Mouse (Mus musculus): ENCODE measurements around the gene Calml4.
"Not testable (repeated sequence)": the region's sequence is repeated elsewhere in the genome, so short reads cannot be mapped to it uniquely, and the experiment has no call there.

The Calml4 gene

DNA sequence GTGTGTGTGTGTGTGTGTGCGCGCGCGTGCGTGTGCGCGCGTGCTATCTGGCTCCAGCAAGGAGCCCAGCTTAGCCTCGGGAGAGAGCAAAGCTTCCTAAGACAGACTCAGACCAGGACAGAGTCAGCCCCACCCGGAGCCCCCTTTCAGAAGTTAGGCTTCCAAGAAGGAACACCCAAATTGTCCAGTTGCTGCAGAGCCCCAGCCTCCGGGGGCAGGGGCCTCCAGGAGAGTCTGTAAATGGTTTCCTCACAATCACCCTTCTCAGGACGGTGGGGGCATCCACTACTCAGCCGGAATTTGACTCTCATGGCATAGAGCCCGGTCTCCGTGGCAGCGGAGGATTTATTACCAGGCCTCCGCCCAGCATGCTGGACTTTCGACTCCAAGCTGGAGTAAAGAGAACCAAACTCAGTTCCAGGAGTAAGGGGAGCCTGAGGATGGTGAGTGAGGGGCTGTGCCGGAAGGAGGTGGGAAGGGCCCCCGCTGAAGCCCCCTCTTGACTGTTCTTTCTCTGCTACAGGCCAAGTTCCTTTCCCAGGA, at the start of gene Calml4:
Gene Calml4, plus strand, starts transcription at position 362 of the 543 bp plus-strand sequence.
- DNase-seq, result peak; percentile 97

GRCm38 (mm10) chr9:62810095-62810494, 47.8 kb upstream of the Calml4 start:
- DNase-seq, result no peak

DNA sequence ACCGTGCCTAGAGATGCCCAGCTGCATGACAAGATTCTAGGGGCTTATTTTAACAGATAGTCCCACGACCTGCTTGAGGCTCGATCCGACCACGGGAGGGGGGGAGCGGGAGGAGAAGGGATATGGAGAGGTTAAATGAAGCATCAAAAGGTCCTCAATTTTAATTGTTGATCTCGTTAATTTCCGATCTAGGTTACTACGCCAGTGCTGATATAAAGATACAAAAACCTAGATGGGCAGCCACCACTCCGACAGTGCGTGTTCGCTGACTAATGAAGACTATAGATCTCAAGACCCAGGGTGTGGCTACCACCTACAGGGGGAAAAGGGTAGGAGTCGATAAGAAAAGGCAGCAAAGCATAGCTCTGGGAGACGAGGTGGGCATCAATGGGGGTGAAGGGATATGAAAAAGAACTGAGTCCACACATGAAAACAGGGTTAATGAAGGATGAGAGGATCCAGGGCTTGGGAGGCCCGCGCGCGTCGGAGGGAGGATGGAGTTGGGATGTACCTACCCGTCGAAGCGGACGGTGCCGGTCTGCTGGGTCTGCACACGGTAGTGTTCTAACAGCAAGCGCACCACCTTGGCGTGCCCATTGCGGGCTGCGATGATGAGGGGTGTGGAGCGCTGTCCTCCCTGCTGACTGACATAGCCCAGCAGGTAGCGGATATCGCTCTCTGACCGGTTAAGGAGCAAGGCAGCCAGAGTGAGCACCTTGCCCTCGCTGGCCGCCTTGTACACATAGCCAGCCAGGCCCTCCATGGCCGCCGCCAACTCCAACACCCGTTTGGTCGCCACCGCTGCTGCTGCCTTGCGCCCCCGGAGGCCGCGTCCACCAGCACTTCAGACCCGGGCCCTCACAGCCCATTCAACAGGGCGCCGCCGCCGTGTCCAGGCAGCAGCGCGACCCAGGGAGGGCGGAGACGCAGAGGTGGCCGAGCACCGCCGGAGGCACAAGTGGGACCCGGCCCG, 47.1 kb upstream of the Calml4 start:
- no peak for DNase-seq

GRCm38 (mm10) chr9:62811516-62812121, 46.3 kb upstream of the Calml4 start, which contains the start of gene Fem1b:
TSS of gene Fem1b (minus strand) at chr9:62811934.
- DNase-seq, result peak; percentile 92

GRCm38 (mm10) chr9:62812216-62813049, 45.4 kb upstream of the Calml4 start:
- DNase-seq, result peak; percentile 22

- DNase-seq, result no peak
Observed at GRCm38 (mm10) chr9:62814751-62815150, 43.1 kb upstream of the Calml4 start.

GRCm38 (mm10) chr9:62816323-62817098, 41.4 kb upstream of the Calml4 start:
- DNase-seq, result no peak

DNA sequence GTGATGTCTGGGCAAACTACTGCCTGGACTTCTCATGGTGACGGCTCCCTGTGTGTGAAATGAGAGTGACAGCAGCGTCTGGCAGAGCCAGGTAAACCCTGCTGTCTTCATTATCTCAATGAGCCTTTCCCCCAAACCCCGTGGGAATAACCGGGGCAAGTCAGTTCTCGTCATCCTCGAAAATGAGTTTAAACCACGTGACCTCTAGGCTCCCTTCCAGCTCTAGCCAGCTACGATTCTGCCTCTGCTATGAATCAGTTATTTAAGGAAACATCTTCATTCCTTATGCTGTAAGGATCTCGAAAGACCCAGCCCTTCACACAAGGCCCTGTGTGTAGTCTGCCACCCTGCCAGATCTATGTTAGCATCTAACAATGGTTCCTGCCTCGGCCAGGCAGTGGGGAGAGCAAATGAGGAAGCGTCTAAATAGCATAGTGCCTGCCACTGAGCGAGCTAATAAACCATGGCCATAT, 40.7 kb upstream of the Calml4 start:
- DNase-seq, result no peak

- DNase-seq, result no peak
Observed at GRCm38 (mm10) chr9:62817828-62818614, 39.9 kb upstream of the Calml4 start.

DNA sequence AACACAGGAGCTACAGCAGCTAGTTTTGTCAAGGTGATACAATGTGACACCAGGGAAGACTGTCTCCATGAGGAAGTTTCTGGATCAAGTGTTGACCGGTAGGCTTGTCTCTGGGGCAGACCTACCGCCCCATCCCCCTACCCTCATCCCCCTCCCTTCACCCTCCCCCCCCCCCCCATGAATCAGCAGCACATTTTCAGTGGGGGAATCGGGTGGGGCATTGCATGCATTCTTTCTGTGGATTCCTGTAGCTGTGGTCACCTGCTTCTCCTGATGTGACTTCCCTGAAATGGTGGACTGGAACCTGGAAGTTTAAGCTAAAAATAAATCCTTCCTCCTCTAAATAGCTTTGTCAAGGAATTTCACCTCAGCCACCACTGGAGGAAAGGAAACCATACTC, 38.4 kb upstream of the Calml4 start:
- no peak for DNase-seq

DNA sequence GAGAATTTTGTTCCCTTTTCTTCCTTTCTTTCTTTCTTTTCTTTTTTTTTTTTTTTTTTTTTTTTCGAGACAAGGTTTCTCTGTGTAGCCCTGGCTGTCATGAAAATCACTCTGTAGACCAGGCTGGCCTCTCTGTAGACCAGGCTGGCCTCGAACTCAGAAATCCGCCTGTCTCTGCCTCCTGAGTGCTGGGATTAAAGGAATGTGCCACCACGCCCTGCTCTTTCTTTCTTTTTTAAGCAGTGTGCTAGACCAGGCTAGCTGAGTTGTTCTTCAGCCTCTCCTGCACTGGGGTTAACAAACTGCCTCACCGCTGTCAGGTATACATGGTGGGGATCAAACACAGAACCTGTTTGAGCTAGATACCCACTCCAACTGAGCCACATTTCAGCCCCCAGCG, 38.0 kb upstream of the Calml4 start:
- not testable (repeated sequence) for DNase-seq

- no peak for DNase-seq
Observed at GRCm38 (mm10) chr9:62820829-62821228, 37.1 kb upstream of the Calml4 start.

GRCm38 (mm10) chr9:62821811-62822210, 36.1 kb upstream of the Calml4 start:
- no peak for DNase-seq

GRCm38 (mm10) chr9:62825791-62826393, 32.0 kb upstream of the Calml4 start:
- DNase-seq, result no peak

- no peak for DNase-seq
Observed at GRCm38 (mm10) chr9:62826456-62826855, 31.4 kb upstream of the Calml4 start.

DNA sequence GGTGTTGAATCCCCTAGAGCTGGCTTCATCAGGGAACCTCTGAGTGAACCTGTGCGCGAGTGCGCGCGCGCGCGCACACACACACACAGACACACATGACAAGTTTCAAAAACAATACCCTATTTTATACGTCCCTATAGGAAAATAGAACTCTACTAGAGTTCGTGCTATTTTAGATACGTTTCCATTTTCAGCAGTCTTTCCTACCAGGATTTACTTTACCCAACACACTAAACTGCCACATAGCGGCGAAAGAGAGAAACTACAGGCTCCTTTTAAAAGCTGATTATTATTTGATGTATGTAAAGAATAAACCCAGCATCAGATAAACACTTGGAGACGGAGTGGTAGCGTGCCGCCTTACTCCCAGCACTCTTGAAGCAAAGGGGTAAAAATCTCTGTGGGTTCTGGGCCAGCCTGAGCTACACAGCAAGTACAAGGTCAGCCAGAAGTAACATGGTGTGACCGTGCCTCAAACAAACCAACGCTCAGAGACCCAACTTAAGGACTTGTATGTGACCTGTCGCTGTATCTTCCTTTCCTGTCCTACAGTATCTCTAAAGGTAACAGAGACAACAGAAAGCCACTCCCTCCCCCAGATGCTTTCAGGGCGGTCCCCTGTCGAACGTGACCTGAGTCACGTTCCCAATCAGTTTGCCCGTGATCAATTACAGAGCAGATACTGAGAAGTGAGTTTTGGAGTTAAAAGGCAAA, 29.8 kb upstream of the Calml4 start:
- peak; percentile 48 for DNase-seq

DNA sequence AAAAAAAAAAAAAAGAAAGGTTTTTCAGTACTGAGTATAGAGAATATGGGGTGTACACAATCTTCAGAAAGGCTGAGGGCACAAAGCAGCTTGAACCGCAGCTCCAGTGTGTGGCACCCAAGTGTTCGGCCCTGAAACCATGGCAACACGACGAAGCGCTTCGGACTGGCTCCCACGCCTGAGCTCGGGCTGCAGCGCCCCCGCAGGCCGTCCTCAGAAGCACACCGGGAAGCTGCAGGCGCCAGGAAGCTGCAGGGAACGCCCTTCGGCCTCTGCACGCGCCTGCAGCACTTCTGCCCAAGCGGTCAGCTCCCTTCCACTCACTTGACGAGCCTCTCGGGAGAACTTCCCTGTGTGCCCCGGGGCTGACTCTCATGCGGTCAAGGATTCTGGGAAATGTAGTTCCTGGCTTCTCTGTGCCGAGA, 29.2 kb upstream of the Calml4 start:
- peak; percentile 99 for DNase-seq

DNA sequence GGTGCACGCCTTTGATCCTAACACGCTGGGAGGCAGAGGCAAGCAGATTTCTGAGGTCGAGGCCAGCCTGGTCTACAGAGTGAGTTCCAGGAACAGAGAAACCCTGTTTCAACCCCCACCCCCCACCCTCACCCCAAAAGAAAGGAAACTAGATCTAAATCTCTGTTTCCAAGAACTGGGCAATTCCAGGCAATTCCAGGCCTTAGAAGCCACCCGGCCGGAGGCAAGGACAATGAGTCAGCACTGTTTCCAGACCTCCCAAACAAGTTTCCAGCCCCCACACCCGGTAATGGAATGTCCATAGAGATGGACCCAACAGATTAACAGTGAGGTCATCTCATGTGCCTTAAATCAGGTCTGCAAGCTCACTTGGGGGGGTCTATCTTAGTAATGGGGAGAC, 28.0 kb upstream of the Calml4 start:
- no peak for DNase-seq

- no peak for DNase-seq
Observed at GRCm38 (mm10) chr9:62834906-62835305, 23.0 kb upstream of the Calml4 start.
